Comparison of ENCODE assay signal across 11 mouse cellular contexts in genomic region chr2:178154576-178154975, GRCm38 (mm10). TPM values are rescaled to one million over a fixed set of nuclear protein-coding genes. Genes with fewer than 3 reads are reported as not detected.
DNase-seq lines count a peak whose midpoint lies in the region; ATAC-seq and TF ChIP-seq lines count a peak whose summit lies in the region.
"Had no signal": no experiment of that assay in that cellular context is flagged by ENCODE, and none has a peak within 500 bp of the region (broad histone marks: within the 10 kb centered on the region; RNA-seq: fewer than 3 reads in every experiment).

No protein-coding gene starts in this region.

- TF ChIP-seq EP300 in lung, postnatal 0 days (IDR thresholded peaks at IDR 0.05), result no peak

- no peak overlapping the region for H3K27ac ChIP-seq in kidney, embryonic 15.5 days
- no peak overlapping the region for H3K27ac ChIP-seq in kidney, adult 2 months (ENCODE audit: insufficient read depth, low read depth, low read length)
- H3K27ac ChIP-seq in hindbrain, embryonic 14.5 days, result peak overlapping the region; percentile 79
- peak overlapping the region; percentile 83 for H3K27ac ChIP-seq in neural tube, embryonic 13.5 days (replicated peaks)
- H3K27ac ChIP-seq in lung, postnatal 0 days (ENCODE audit: low read length), result no peak overlapping the region
- H3K27ac ChIP-seq: lung, embryonic 15.5 days had no signal

- no peak for DNase-seq in kidney, adult 2 months
- DNase-seq in cerebellum, adult 9-10 months, result peak; percentile 75
- DNase-seq in hindbrain, embryonic 14.5 days (ENCODE audit: low spot score), result peak; percentile 27
- DNase-seq in thymus, postnatal 4 days, result no peak
- no peak for DNase-seq in lung, postnatal 0 days (ENCODE audit: low spot score)
- no peak for DNase-seq in ovary, adult 18-20 months (ENCODE audit: low spot score)
- DNase-seq: heart, postnatal 10 days; thymus, postnatal 14 days had no signal

- no peak for TF ChIP-seq CTCF in kidney, adult 2 months (conservative IDR thresholded peaks at IDR 0.05; ENCODE audit: insufficient read depth, insufficient read length, low read depth, low read length)
- TF ChIP-seq CTCF in lung, postnatal 0 days (IDR thresholded peaks at IDR 0.05), result no peak

- H3K36me3 ChIP-seq in kidney, embryonic 15.5 days, result no peaks in the 10 kb centered on the region
- no peaks in the 10 kb centered on the region for H3K36me3 ChIP-seq in kidney, adult 2 months (ENCODE audit: control insufficient read depth, insufficient read depth, low read length)
- H3K36me3 ChIP-seq in hindbrain, embryonic 14.5 days (replicated peaks; ENCODE audit: control insufficient read depth, insufficient read depth), result no peaks in the 10 kb centered on the region
- H3K36me3 ChIP-seq in neural tube, embryonic 13.5 days, result no peaks in the 10 kb centered on the region
- no peaks in the 10 kb centered on the region for H3K36me3 ChIP-seq in lung, postnatal 0 days (ENCODE audit: insufficient read depth, low read length)
- H3K36me3 ChIP-seq: lung, embryonic 15.5 days had no signal

- WGBS in kidney, embryonic 15.5 days, result 59% methylated on average over 4 of the region's 4 CpGs
- WGBS in kidney, adult 2 months, result 47% methylated on average over 4 of the region's 4 CpGs
- 37% methylated on average over 4 of the region's 4 CpGs for WGBS in hindbrain, embryonic 14.5 days
- 25% methylated on average over 4 of the region's 4 CpGs for WGBS in neural tube, embryonic 13.5 days
- WGBS in lung, postnatal 0 days, result 45% methylated on average over 4 of the region's 4 CpGs

- H3K4me1 ChIP-seq in kidney, embryonic 15.5 days, result no peaks in the 10 kb centered on the region
- H3K4me1 ChIP-seq in kidney, adult 2 months (ENCODE audit: control insufficient read depth, insufficient read depth, low read length), result no peaks in the 10 kb centered on the region
- H3K4me1 ChIP-seq in hindbrain, embryonic 14.5 days (replicated peaks; ENCODE audit: control insufficient read depth, insufficient read depth, low read length), result peaks cover 18% of the 10 kb centered on the region
- H3K4me1 ChIP-seq in neural tube, embryonic 13.5 days (replicated peaks), result peaks cover 33% of the 10 kb centered on the region
- H3K4me1 ChIP-seq in lung, postnatal 0 days (ENCODE audit: insufficient read depth, low read depth, low read length), result no peaks in the 10 kb centered on the region
- H3K4me1 ChIP-seq: lung, embryonic 15.5 days had no signal

- no peak overlapping the region for H3K4me2 ChIP-seq in kidney, embryonic 15.5 days
- no peak overlapping the region for H3K4me2 ChIP-seq in hindbrain, embryonic 14.5 days (replicated peaks)
- H3K4me2 ChIP-seq in neural tube, embryonic 13.5 days, result no peak overlapping the region
- H3K4me2 ChIP-seq in lung, postnatal 0 days (replicated peaks; ENCODE audit: low read depth, low read length), result no peak overlapping the region
- H3K4me2 ChIP-seq: lung, embryonic 15.5 days had no signal

- no peak for TF ChIP-seq POLR2A in kidney, adult 2 months (IDR thresholded peaks at IDR 0.05; ENCODE audit: low read depth, low read length)

- H3K9ac ChIP-seq in kidney, embryonic 15.5 days, result no peak overlapping the region
- H3K9ac ChIP-seq in hindbrain, embryonic 14.5 days, result no peak overlapping the region
- no peak overlapping the region for H3K9ac ChIP-seq in neural tube, embryonic 13.5 days
- no peak overlapping the region for H3K9ac ChIP-seq in lung, postnatal 0 days (replicated peaks; ENCODE audit: low read depth)
- H3K9ac ChIP-seq: lung, embryonic 15.5 days had no signal

- 0 out of 2 replicates have a peak, but pooled peaks have one; percentile 22 for ATAC-seq in kidney, embryonic 15.5 days (replicated peaks; ENCODE audit: low FRiP score)
- peak; percentile 77 for ATAC-seq in hindbrain, embryonic 14.5 days (ENCODE audit: low FRiP score)
- peak; percentile 84 for ATAC-seq in neural tube, embryonic 13.5 days (ENCODE audit: low read depth)
- no peak for ATAC-seq in lung, postnatal 0 days

- no peaks in the 10 kb centered on the region for H3K27me3 ChIP-seq in kidney, embryonic 15.5 days
- no peaks in the 10 kb centered on the region for H3K27me3 ChIP-seq in kidney, adult 2 months (replicated peaks; ENCODE audit: control insufficient read depth, insufficient read depth, low read length)
- no peaks in the 10 kb centered on the region for H3K27me3 ChIP-seq in hindbrain, embryonic 14.5 days (ENCODE audit: control insufficient read depth, insufficient read depth, low read length)
- H3K27me3 ChIP-seq in neural tube, embryonic 13.5 days, result no peaks in the 10 kb centered on the region
- H3K27me3 ChIP-seq in lung, postnatal 0 days (replicated peaks; ENCODE audit: insufficient read depth, low read length), result no peaks in the 10 kb centered on the region
- H3K27me3 ChIP-seq: lung, embryonic 15.5 days had no signal

- no peak overlapping the region for H3K4me3 ChIP-seq in kidney, embryonic 15.5 days (replicated peaks)
- H3K4me3 ChIP-seq in kidney, adult 2 months (ENCODE audit: insufficient read depth, low read depth, low read length), result no peak overlapping the region
- H3K4me3 ChIP-seq in hindbrain, embryonic 14.5 days (replicated peaks; ENCODE audit: low read length), result no peak overlapping the region
- H3K4me3 ChIP-seq in neural tube, embryonic 13.5 days, result no peak overlapping the region
- H3K4me3 ChIP-seq in lung, postnatal 0 days (ENCODE audit: low read depth, low read length), result no peak overlapping the region
- H3K4me3 ChIP-seq: lung, embryonic 15.5 days had no signal

- H3K9me3 ChIP-seq in kidney, embryonic 15.5 days (replicated peaks), result no peaks in the 10 kb centered on the region
- no peaks in the 10 kb centered on the region for H3K9me3 ChIP-seq in hindbrain, embryonic 14.5 days (ENCODE audit: control insufficient read depth, low read length)
- H3K9me3 ChIP-seq in neural tube, embryonic 13.5 days, result no peaks in the 10 kb centered on the region
- H3K9me3 ChIP-seq in lung, postnatal 0 days (ENCODE audit: low read length), result no peaks in the 10 kb centered on the region
- H3K9me3 ChIP-seq: lung, embryonic 15.5 days had no signal

RNA-seq across cellular contexts. Expression of gene Phactr3, which starts 35.8 kb away (rescaled TPM):
- 0.85 and 1.5 TPM in 2 replicates for polyA plus RNA-seq in kidney, embryonic 15.5 days (2015; fragmentation: Nextera tagmentation; extraction: Ambion mirVana)
- polyA plus RNA-seq in kidney, adult 2 months (2012; rRNA removed), result 0.05 and 0.17 TPM in 2 replicates
- 56.9 and 64.2 TPM in 2 replicates for polyA plus RNA-seq in hindbrain, embryonic 14.5 days (2014; fragmentation: Nextera tagmentation; extraction: Ambion mirVana)
- polyA plus RNA-seq in neural tube, embryonic 13.5 days (2015; fragmentation: Nextera tagmentation; extraction: Ambion mirVana), result 40.4 and 41.2 TPM in 2 replicates
- polyA plus RNA-seq in lung, postnatal 0 days (2015; fragmentation: Nextera tagmentation; extraction: Ambion mirVana), result 0.20 and 0.27 TPM in 2 replicates

Comparison
In these comparisons a context has a peak if more than half of its experiments do, and no peak if none do; other contexts are left out.
1. H3K27ac ChIP-seq: peak in hindbrain, embryonic 14.5 days (single experiment) and neural tube, embryonic 13.5 days (single experiment); none in kidney, embryonic 15.5 days (single experiment), kidney, adult 2 months (single experiment) and lung, postnatal 0 days (single experiment).
2. DNase-seq: peak in cerebellum, adult 9-10 months (single experiment) and hindbrain, embryonic 14.5 days (single experiment); none in kidney, adult 2 months (single experiment), thymus, postnatal 4 days (single experiment), lung, postnatal 0 days (single experiment) and ovary, adult 18-20 months (single experiment).
3. RNA of gene Phactr3, which starts 35.8 kb away (polyA plus RNA-seq): 56.9 to 64.2 TPM in hindbrain, embryonic 14.5 days and 40.4 to 41.2 TPM in neural tube, embryonic 13.5 days; 0.85 to 1.5 TPM in kidney, embryonic 15.5 days, 0.20 to 0.27 TPM in lung, postnatal 0 days and 0.05 to 0.17 TPM in kidney, adult 2 months; every median in the first group is over 10 times any median in the second.